Mouse (Mus musculus) frontal cortex, postnatal 36 days (tissue): Measurements from ENCODE around the gene C530008M17Rik.

Source experiments
- DNase-seq, 2 experiments: peaks; one replicate each; pipeline ENCODE4 v3.0.0; 2022; ENCODE audit warnings: low spot score in 2 of 2

Gene C530008M17Rik

DNA sequence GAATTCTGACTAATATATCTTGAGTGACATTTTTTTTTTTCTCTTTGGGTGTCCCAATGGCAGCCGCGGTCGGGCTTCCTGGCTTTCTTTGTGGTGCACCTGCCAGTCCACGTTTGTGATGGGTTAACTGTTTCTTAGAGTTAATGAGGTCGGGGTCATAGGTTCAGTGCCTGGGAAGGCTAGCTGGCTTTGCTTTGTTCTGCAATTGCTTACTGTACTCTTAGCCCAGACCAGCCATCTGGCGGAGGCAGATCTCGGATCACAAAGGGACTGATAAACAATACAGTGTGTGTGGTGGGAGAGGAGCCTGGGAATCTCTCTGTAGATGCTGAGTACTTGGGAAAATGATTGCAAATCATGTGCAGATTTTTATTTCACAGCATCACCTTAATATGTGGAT lies 9.1 kb downstream of the C530008M17Rik start:
- DNase-seq: no peak

DNA sequence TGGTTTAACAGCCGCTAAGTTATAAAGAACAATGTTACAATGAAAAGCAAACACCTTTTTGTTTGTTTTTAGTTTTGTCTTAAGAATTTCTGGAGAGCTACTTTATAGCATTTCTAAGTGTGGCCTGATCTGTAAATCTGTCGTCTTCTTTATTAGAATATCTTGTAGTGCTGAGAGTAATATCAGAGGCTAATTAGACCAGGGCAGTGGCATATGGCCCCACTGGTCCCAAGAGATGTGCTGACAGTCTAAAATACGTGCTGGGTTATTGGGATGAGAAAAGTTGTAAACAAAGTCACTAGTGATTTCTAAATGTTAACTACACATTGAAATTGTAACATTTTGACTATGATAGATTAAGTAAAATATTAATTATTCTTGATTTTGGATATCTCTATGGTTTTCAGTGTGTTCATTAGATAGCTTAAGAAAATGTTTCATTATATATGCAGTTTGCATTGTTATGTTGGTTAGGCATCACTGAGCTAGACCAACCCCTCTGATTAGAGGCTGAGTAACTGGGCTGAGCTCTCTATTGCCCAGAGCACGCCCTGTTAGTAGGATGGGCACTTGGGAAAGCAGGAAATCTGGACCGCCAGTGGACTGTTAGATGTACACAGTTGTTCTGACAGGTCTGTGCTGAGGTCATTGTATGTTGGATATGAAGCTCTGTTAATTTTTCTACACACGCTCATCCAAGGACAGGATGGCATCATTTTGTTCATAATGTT lies 9.9 kb downstream of the C530008M17Rik start:
- no peak for DNase-seq

DNA sequence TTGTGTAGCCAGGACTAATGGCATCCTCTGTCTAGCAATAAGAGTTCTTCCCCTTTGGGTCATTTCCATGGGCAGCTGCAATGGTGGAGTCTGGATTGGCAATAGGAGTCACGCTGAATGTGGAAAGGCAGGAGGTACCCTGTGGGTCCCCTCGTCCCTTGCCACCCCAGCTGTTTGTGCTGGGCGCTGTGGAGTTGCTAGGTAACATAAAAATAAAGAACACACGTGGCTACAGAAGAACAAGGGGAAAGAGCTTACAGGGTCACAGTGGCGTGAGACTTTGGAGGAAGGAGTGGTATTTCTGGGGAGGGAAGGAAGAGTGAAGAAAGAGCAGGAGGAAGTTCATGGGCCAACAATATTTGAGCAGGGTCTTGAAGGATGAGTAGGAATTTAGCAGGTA lies 11.8 kb downstream of the C530008M17Rik start:
- no peak for DNase-seq

DNA sequence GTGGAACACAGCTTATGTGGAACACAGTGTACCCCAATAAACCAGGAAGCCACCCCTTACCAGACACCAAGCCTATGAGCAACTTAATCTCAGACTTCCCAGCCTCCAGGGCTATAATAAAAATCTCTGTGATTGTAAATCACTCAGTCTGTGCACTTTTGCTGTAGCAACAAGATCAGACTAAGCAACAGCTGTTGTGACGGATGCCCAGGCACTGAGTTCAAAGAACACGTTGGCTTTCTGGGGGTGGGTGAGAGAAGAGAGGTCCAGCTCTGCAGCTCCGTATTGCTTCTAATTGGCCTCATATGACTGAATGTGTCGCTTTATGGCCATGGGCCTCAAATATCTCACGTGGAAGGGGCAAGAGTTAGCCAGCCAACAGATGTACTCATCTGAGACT lies 12.2 kb downstream of the C530008M17Rik start:
- DNase-seq: no peak

DNA sequence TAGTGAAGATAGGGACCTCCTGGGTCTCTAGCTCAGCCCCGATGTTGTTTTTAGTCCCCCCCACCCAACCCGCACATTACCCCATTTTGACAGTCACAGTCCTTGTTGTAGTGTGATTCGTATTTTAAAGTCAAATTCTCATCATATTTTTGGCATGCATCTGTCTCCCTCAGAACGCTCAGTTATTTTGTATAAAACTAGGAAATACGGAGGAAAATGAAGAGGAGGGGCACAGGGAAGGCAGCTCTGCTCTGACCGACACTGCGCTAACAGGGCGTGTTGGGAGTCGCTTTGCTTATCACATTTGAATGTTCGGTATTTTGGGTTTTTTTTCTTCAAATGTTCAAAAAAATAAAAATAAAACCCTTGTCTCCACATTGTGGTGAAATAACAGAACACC lies 13.9 kb downstream of the C530008M17Rik start:
- no peak for DNase-seq

DNA sequence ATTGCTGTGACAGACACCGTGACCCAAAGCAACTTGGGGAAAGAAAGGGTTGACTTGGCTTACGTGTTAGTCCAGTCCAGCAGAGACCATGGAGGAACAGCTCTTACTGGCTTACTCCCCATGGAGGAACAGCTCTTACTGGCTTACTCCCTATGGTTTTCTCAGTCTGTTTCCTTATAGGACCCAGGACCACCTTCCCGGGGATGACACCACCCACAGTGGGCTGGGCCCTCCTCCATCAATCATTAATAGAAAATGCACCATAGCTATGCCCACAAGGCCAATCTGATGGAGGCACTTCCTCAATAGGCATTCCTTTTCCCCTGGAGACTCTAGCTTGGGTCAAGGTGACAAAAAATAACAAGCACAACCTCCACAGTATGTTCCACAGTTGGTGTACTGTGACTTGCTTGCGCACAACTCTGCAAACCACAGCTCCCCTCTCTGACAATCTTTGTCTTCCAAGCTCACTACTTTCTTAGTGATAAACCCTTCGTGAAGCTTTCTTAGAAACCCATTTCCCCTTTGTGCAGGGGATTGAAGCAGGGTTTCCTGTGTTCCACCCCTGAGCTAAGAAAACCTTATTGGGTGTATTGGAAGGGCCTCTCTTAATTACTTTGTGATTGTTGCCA lies 17.8 kb downstream of the C530008M17Rik start:
- no peak for DNase-seq

DNA sequence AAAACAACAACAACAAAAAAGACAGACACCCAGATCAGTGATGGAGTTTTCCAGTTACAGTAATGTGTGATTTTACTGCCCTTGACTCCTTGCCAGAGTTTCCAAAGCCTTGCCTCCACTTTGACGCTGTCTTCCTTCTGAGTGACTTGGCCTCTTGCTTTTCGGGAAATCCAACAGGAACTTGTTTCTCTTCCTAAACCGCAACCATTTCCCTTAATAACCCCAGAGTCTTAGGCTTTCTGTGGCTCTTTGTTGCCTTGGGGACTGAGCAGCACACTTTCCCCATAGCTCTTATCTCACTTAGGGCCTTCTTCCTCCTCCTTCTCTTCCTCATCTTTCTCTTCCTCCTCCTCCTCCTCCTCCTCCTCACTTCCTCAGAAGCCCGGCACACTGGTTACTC lies 19.1 kb downstream of the C530008M17Rik start:
- DNase-seq: no peak

DNA sequence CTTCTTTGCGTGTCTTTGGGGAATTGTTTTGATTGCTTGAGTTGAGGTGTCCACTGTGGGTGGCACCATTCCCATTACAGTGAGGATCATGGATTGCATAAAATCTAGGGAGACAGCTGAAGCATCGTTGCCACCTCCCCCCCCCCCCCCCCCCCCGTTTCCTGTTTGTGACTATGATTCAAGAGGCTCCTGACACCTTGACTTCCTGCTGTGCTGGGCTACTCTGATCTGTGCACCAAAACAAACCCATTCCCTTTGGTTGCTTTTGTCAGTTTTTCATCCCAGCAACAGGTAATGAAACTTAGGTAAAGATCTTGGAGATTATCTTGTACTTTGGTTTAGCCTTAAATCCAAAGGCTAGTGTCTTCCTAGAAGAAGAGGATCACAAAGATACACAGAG lies 24.6 kb downstream of the C530008M17Rik start:
- DNase-seq: no peak

DNA sequence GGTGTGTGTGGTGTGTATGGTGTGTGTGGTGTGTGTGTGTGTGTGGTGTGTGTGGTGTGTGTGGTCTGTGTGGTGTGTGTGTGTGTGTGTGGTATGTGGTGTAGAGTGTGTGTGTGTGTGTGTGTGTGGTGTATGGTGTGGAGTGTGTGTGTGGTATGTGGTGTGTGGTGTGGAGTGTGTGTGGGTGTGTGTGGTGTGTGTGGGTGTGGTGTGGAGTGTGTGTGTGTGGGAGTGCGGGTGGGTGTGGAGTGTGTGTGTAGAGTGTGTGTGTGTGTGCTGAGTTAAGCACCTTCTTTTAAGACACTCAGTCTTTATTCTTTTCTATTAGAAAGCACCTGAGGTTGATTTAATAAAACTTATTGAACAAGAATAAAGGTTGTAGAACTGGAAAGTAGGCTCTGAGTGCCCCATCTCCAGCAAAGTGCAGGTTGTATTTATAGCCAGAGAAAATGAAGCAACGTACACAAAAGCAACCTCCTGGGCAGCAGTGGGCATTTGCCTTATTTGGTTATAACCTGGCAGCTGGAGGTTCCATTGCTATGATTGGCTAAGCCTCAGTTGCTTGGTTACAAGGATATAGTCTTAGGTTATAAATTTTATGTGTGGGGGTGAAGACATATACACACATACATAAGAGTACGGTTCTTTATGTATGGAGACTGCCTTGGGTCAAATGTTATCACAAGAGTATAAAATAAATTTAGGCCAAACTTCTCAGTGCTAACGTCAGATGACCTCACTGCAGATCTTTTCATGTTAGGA lies 25.8 kb downstream of the C530008M17Rik start:
- DNase-seq: no peak

DNA sequence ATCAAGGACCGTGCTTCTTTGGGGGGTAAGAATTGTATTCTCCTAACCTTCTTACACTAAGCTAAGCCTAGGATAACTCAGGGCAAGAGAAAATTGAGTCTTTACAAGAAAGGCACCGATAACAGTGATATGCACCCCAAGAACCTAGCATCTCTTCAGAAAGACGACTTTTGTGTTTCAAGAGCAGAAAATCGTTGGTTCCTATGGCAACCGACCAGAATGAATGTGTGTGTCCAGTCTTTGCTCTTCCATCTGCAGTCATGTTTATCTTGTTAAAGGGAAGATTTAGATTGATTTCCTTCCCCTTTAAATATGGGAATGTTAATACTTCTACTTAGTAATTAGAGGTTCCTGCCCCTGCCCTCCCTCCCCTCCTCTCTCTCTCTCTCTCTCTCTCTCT lies 27.1 kb downstream of the C530008M17Rik start:
- DNase-seq: no peak

DNA sequence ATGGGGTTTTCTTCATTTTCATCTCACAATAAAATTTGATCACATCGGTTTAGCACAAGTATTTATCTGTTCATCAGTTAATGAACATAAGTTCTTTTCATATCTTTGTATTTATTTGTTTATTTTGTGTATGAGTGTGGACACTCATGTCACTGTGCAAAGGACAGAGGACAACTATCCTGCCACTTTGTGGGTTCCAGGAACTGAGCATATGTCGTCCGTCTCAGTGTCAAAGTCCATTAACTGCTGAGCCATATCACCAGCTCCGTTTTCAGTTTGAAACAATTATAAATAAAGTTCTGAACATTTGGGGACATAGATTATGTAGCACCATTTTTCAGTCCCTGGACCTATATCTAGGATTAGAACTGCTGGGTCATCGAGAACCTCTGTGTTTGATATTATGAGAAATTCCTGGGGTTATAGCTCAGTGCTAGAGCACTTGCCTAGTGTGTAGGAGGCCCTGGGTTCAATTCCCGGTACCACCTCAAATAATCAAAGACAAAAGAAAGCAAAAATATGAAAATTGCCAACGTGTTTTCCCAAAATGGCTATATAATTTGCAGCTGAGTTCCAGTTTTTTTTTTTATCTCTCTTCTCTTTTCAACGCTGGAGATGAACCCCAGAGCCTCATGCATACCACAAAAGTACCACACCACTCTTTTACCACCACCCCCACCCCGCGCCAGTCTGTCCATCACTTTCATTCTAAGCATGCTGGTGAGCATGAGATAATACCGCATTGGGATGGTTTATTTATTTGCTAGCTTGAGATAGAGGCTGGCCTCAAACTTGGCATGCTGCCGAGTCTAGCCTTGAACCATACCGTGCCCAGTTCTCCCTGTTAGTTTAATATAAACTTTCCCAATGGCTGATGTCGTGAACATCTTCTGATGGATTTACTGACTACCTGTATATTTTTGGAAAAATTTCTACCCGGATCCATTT lies 28.6 kb downstream of the C530008M17Rik start:
- no peak for DNase-seq

DNA sequence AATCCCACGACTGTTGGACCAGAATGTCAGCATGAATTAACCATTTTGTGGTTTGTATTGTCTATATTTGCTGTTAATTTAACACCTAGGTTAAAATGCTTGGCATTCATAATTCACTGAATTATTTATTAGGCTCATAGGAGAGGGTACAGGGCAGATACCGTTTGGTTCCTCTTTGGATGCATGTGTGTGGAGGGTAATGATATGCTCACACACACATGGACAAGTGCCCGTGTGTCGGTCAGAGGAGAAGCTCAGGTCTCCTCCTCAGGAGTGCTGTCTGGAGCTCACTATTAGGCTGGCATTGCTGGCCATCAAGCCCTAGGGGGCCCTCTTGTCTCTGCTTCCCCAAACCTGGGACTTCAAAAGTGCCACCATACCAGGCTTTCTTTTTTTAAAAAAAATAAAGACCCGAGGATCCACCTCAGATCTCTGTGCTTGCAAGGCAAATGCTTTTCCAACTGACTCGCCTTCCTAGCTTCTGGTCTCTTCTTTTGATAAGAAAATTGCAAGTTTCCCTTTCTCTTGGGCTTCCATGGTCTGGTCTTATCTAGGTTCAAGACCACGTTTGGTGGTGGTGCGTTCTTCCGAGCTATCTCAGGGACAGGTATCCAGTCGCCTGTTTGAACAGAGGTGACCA lies 31.8 kb downstream of the C530008M17Rik start:
- DNase-seq: no peak

DNA sequence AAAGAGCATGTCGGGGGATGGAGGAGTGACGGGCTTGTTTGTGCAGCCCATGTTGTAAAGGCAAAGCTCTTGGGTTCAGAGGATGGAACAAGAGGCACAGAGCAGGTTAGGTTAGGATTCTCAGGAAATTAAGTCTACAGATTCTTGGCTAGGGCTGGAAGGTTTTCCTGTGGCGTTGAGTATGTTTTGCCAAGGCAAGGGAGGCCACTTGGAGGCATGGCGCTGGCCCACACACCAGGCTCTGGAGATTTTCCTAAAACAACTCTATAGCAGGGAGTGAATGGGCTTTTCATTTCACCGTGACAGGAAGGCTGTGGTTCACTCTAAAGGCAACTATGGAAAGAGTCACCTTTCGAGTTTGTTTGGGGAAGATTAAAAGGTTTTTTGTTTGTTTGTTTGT lies 32.3 kb downstream of the C530008M17Rik start:
- DNase-seq: no peak

DNA sequence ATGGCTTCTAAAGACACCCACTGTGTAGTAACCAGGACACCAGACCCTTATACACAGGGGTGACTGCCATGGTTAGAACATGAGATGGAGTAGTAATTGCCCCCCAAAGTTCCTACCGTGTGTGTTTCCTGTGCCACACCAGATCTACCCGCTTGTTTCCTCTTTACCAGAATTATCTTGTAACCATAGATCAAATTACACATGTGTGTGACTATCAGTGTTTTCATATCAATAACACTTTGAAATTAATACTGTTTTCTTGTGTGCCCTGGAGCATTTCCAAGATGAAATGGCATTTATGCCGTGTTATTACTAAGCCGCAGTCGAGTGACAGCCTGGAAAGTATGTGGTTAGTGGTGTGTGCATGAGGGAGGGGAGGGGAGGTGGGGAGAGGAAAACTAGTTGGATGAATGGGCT lies 33.9 kb downstream of the C530008M17Rik start:
- no peak for DNase-seq

DNA sequence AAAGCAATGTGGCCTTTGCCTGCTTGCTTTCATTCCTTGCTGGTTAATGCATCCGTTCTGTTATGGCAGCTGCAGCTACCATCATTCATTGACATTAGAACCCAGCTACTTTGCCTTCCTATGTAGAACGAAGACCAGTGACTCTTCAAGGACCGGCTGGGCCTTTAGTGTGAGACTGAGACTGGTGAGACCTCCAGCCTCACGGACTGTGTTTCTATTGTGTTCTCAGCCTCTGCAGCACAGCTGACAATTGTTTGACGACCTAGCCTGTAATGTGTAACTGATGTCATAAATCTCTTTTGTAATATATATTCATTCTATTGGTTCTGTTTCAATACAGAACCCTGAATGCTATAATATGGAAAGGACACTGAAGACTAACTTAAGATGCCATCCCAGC lies 34.9 kb downstream of the C530008M17Rik start:
- DNase-seq: no peak

DNA sequence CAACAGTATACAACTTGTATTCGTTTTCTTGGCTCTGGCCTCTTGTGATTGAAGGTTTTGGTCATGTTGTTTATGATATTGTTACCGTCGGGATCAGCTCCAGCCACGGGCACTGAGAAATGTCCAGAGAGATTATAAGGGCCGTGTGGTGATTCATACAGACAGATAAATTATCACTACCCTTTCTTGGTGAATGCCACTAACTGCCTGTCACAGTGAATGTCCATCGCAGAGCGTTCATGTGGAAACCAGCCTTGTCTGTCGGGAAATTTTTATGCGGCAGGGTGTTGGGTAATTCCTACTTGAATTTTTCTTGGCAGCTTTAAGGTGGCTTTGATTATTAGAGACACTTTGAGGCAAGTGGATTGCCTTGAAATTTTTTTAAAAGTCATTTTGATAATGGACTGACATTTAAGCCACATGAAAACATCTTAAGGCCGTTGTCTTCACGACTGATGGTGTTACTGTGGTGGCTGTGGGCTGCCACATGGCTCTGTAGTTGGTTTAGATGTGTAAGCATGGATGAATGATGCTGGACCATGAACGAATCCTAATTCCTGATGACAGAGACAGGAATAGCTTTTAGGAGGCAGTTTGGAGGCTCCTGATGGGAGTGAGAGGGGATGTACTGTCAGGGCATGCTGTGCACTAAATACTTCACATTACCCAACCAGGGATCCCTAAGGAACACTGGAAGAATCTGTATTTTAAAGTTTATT lies 35.6 kb downstream of the C530008M17Rik start:
- DNase-seq: no peak

DNA sequence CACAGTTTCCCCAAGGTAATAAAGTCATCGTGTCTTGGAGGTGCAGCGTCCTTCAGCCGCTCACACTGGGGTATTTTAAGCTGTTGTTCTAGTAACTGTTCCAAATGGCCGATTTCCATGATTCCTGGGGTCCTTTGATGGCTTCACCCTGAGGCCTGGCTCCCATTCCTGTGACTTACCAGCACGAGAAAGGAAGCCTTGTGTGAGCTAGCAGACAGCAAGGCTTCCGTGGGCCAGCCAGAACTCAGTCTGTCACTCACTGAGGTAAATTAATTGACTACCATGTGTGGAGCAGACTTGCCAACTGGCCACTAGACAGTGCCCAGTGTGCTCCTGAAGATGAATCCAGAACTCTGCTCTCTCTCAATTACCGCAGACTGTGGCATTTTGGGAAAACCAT lies 41.2 kb downstream of the C530008M17Rik start:
- no peak for DNase-seq

DNA sequence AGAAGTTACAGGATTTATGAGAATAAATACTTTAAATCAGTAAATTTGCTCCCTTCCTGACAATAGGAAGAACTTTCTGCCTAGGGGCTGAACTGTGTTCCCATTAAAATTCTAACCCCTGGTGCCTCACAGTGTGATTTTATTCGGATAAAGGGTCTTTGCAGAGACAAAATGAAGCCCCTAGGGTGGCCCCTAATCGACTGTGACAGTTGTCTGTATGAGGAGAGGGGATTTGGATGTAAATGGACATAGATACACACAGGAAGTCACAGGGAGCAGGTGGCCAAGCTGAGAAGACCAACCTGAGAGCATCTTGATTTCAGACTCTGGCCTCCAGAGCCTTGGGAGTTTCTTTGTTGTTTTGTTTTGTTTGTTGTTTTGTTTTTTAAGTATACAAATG lies 41.9 kb downstream of the C530008M17Rik start:
- no peak for DNase-seq

DNA sequence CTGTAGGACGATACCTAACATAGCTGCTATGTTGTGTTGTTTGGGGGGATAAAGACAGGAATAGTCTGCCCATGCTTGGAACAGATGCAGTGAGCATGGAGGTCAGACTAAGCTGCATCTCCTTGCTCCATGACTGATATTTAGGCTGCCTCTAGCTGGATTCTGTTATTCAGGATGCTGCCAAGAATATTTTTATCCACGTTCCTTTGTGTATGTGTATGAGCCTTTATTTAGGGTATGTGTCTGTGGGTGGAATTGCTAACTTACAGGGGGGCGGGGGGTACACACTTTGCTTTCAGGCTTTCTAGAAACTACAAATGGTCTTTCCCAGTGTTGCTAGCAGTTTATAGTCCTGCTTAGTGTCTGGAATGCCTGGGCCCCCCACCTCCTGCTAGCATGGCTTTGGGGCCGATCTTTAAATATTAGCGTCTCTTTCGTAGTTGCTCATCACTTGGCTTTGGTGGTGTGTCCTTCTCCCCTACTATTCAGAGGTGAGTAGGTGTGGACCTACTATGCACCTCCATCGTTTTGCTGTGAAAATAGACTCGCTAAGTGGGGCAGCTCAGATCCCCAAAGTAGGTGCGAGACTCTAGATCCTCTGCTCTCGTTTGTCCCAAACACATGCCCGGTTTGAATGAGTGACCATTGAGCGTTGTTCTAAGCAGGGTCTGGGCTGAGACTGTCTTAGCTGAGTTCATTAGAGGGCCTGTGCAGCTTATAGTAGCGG lies 45.0 kb downstream of the C530008M17Rik start:
- DNase-seq: no peak

DNA sequence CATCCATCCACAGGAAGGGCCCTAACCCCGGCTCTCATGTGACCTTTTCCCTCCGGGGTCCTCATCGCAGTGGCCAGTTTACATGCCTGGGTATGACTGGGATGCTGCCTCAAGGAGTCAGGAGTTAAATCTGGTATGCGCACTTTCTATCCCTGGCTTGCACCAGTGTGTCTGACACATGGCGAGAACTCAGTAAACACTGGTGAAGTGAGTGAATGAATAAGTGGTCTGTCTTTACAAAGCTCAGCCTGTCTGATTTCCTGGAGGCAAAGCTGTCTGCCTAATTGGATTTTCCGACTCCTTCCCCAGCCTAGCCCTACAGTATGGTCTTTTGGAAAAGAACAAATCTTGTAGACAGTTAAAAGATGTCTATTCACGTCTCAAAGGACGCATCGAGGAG lies 45.8 kb downstream of the C530008M17Rik start:
- DNase-seq: no peak
